Mouse (Mus musculus): ENCODE measurements around the gene Dppa1. TPM values are rescaled to one million over a fixed set of nuclear protein-coding genes. Genes with fewer than 3 reads are reported as not detected.
"Not testable (repeated sequence)": the region's sequence is repeated elsewhere in the genome, so short reads cannot be mapped to it uniquely, and the experiment has no call there.

Gene Dppa1
- polyA plus RNA-seq (2015; fragmentation: Nextera tagmentation; extraction: Ambion mirVana): not detected in 2 replicates

DNA sequence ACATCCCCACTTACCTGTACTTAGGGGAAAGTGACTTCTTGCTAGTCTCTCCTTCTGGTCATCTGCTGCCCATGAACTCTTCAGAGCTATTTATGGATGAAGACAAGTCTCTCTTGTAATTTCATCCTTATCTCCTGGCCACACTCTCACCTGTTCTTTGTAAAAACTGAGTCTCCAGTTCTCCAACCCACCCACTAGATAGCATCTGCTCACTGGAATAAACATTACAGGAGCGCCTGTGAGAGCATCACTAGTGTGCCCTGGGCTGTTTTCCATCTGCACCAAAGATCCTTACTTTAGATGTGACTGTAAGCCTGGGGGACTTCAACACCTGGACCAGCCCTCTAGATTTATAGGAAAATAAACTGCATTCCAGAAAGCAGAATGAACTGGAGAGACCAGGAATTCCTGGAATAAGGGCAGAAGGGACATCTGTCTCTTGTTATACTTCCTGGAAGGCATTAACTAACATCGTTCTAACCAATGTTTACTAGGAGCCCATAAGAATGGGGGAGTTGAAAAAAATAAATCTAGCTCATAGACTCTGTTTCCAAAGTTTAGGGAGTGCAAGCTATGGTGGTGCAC lies at the start of gene Dppa1:
Gene Dppa1 (minus strand): TSS at position 51 of the 585 bp plus-strand sequence.
- H3K9ac ChIP-seq: no peak within 1 kb of the TSS
- WGBS: 63% methylated on average over 2 of the region's 2 CpGs
- no peak for ATAC-seq (replicated peaks; ENCODE audit: low FRiP score)
- no peak within 1 kb of the TSS for H3K4me3 ChIP-seq (replicated peaks)
- no peaks in the 10 kb centered on the region for H3K9me3 ChIP-seq (replicated peaks)
- H3K36me3 ChIP-seq: no peaks in the 10 kb centered on the region
- H3K4me1 ChIP-seq: no peaks in the 10 kb centered on the region
- H3K4me2 ChIP-seq: no peak within 1 kb of the TSS
- H3K27ac ChIP-seq: no peak within 1 kb of the TSS
- H3K27me3 ChIP-seq: no peaks in the 10 kb centered on the region

DNA sequence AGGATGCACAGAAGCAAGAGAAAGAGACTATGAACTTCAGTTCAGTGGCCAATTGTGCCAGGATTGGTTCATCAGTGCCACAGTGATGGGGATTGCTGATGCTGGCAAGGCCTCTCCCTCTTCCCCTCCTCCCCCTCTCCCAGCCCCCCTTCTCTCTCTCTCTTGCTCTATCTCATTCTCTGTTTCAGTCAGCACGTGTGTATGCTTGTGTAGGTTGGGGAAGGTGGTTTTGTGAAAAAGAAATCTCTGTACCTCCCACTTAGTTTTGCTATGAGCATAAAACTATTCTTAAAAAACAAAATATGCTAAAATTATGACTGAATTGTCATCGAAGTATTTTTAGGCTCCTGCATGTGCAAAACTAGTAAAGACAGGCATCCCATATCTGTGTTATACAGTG lies 38.9 kb upstream of the Dppa1 start:
- 70% methylated on average over 2 of the region's 2 CpGs for WGBS
- Histone ChIP-seq H3K27ac (no peak overlapping the region), H3K9ac (no peak overlapping the region), H3K4me1 (no peaks in the 10 kb centered on the region), H3K36me3 (no peaks in the 10 kb centered on the region), H3K9me3 (replicated peaks) (no peaks in the 10 kb centered on the region), H3K4me2 (no peak overlapping the region), H3K4me3 (replicated peaks) (no peak overlapping the region), H3K27me3 (no peaks in the 10 kb centered on the region)
- ATAC-seq (replicated peaks; ENCODE audit: low FRiP score): no peak

- H3K36me3 ChIP-seq: no peaks in the 10 kb centered on the region
- H3K9ac ChIP-seq: no peak overlapping the region
- H3K4me2 ChIP-seq: no peak overlapping the region
- H3K27me3 ChIP-seq: no peaks in the 10 kb centered on the region
- no peaks in the 10 kb centered on the region for H3K9me3 ChIP-seq (replicated peaks)
- no peaks in the 10 kb centered on the region for H3K4me1 ChIP-seq
- WGBS: 94% methylated on average over 3 of the region's 3 CpGs
- no peak overlapping the region for H3K4me3 ChIP-seq (replicated peaks)
- no peak overlapping the region for H3K27ac ChIP-seq
- no peak for ATAC-seq (replicated peaks; ENCODE audit: low FRiP score)
Observed at GRCm38 (mm10) chr11:46667105-46667504, 38.0 kb upstream of the Dppa1 start.

DNA sequence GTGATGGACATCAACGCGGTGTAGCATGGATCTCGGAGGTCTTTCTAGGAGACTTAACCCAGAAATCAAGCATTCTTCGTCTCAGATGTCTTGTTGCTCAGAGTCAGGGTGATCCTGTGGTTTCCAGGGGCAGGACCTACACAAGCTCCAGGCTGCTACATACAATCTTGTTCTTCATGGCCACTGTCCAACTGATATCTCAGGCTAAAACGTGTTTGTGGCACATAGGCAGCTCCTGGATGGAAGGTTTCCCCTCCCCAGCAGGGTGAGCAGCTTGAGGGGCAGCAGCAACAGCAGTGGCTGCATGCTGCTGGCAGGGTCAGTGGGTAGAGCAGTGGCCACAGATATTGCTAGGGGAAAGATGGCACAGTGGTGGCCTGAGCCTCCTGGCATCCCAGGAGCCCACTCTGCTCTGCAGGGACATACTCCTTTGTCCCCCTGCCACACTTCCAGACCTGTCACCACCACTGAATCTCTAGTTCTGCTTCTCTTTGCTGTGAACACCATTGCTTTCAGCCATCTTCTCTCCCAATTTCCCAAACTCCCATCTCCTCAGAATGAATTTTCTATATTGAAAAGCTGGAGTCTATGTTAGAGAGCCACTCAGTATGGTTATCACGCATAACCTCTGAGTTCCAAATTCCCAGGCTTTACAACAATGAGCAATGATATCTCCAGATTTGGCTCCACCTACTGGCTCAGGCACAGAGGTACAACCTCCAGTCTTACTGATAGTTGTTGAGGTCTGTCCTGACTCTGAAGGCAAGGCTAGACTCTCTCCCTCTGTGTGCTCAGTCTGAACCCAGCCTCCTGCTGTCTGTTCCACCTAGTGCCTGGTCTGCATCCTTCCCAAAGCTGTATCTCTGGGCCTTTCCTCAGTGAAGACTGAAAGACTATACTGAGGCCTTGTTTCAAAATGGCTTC lies 36.8 kb upstream of the Dppa1 start:
- Histone ChIP-seq H3K27me3 (no peaks in the 10 kb centered on the region), H3K4me1 (no peaks in the 10 kb centered on the region), H3K4me2 (no peak overlapping the region), H3K36me3 (no peaks in the 10 kb centered on the region), H3K27ac (no peak overlapping the region), H3K9me3 (replicated peaks) (no peaks in the 10 kb centered on the region), H3K4me3 (replicated peaks) (no peak overlapping the region), H3K9ac (no peak overlapping the region)
- ATAC-seq (replicated peaks; ENCODE audit: low FRiP score): peak; percentile 64
- WGBS: 69% methylated on average over 6 of the region's 6 CpGs

- Histone ChIP-seq H3K4me2 (no peak overlapping the region), H3K9ac (no peak overlapping the region), H3K9me3 (replicated peaks) (no peaks in the 10 kb centered on the region), H3K4me3 (replicated peaks) (no peak overlapping the region), H3K27ac (no peak overlapping the region), H3K36me3 (no peaks in the 10 kb centered on the region), H3K4me1 (no peaks in the 10 kb centered on the region), H3K27me3 (no peaks in the 10 kb centered on the region)
- WGBS: 70% methylated on average over 4 of the region's 4 CpGs
- ATAC-seq (replicated peaks; ENCODE audit: low FRiP score): no peak
Observed at GRCm38 (mm10) chr11:46663215-46663614, 34.2 kb upstream of the Dppa1 start.

GRCm38 (mm10) chr11:46652476-46652875 lies 23.4 kb upstream of the Dppa1 start:
- Histone ChIP-seq H3K27me3 (no peaks in the 10 kb centered on the region), H3K27ac (no peak overlapping the region), H3K4me1 (no peaks in the 10 kb centered on the region), H3K4me3 (replicated peaks) (no peak overlapping the region), H3K4me2 (no peak overlapping the region), H3K36me3 (no peaks in the 10 kb centered on the region), H3K9me3 (replicated peaks) (no peaks in the 10 kb centered on the region), H3K9ac (no peak overlapping the region)
- WGBS: 89% methylated on average over 3 of the region's 3 CpGs
- no peak for ATAC-seq (replicated peaks; ENCODE audit: low FRiP score)

- H3K27ac ChIP-seq; H3K9ac ChIP-seq; H3K4me3 ChIP-seq (replicated peaks); H3K36me3 ChIP-seq; H3K27me3 ChIP-seq; H3K4me2 ChIP-seq; H3K9me3 ChIP-seq (replicated peaks); H3K4me1 ChIP-seq: not testable (repeated sequence)
- ATAC-seq (replicated peaks; ENCODE audit: low FRiP score): peak; percentile 40; the same call in 1 of the 2 replicates
- 50% methylated on average over 3 of the region's 3 CpGs for WGBS
Observed at GRCm38 (mm10) chr11:46649655-46650054, 20.6 kb upstream of the Dppa1 start.

DNA sequence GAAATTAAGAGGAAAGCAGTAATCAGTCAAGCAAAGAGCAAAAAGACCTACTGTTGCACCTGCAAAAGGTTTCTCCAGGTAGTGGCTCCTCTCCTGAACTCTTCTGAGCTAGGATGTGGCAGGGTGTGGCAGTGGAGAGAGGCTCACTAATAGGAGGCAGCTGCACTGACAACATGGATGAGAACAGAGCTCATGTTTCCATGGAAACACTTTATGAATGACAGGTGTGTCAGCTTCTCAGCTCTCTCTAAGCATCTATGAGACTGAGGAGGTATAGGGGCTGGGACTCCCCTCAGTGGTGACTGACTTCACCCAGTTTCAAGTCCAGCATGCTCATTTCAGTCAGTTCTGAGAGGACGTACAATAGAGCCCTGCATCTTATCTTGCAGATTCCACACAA lies 15.8 kb upstream of the Dppa1 start:
- Histone ChIP-seq H3K4me3 (replicated peaks) (no peak overlapping the region), H3K9ac (no peak overlapping the region), H3K4me1 (no peaks in the 10 kb centered on the region), H3K36me3 (no peaks in the 10 kb centered on the region), H3K9me3 (replicated peaks) (no peaks in the 10 kb centered on the region), H3K27me3 (no peaks in the 10 kb centered on the region), H3K4me2 (no peak overlapping the region), H3K27ac (no peak overlapping the region)
- no peak for ATAC-seq (replicated peaks; ENCODE audit: low FRiP score)
- 78% methylated on average over 1 of the region's 1 CpGs for WGBS

DNA sequence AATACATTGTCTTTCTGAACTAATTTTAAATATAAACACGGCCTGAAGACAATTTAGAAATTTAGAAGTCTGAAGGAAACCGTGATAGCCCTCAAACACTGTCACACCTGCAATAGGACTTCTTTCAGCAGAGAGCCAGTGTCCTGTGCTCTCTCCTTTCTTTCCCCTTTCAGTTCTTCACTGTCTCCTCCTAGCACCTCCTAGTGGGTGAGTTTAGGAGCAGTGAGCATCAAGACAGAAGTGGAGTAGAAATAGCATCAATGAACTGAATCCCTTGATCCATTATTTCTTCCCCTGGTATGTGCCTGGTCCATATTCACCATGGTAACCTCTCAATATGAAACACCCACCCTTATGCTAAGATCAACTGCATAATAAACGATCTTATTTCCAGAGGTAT lies 7.5 kb upstream of the Dppa1 start:
- no peak overlapping the region for H3K9ac ChIP-seq
- no peak overlapping the region for H3K4me3 ChIP-seq (replicated peaks)
- H3K9me3 ChIP-seq (replicated peaks): no peaks in the 10 kb centered on the region
- no peak overlapping the region for H3K27ac ChIP-seq
- H3K4me2 ChIP-seq: no peak overlapping the region
- no peaks in the 10 kb centered on the region for H3K4me1 ChIP-seq
- no peaks in the 10 kb centered on the region for H3K36me3 ChIP-seq
- H3K27me3 ChIP-seq: no peaks in the 10 kb centered on the region
- WGBS: 88% methylated on average over 3 of the region's 3 CpGs
- no peak for ATAC-seq (replicated peaks; ENCODE audit: low FRiP score)

GRCm38 (mm10) chr11:46635516-46635915 lies 6.5 kb upstream of the Dppa1 start:
- not testable (repeated sequence) for H3K27me3 ChIP-seq; H3K4me3 ChIP-seq (replicated peaks); H3K9me3 ChIP-seq (replicated peaks); H3K27ac ChIP-seq; H3K9ac ChIP-seq; ATAC-seq (replicated peaks; ENCODE audit: low FRiP score); H3K36me3 ChIP-seq; H3K4me2 ChIP-seq; H3K4me1 ChIP-seq
- WGBS: 72% methylated on average over 4 of the region's 4 CpGs

- ATAC-seq (replicated peaks; ENCODE audit: low FRiP score): no peak
- no peak overlapping the region for H3K27ac ChIP-seq
- H3K4me3 ChIP-seq (replicated peaks): no peak overlapping the region
- H3K9me3 ChIP-seq (replicated peaks): no peaks in the 10 kb centered on the region
- H3K27me3 ChIP-seq: no peaks in the 10 kb centered on the region
- no peaks in the 10 kb centered on the region for H3K36me3 ChIP-seq
- no peak overlapping the region for H3K4me2 ChIP-seq
- H3K4me1 ChIP-seq: no peaks in the 10 kb centered on the region
- WGBS: 39% methylated on average over 3 of the region's 3 CpGs
- no peak overlapping the region for H3K9ac ChIP-seq
Observed at GRCm38 (mm10) chr11:46631635-46632034, 2.6 kb upstream of the Dppa1 start.

GRCm38 (mm10) chr11:46620414-46621168 lies 8.5 kb downstream of the Dppa1 start:
- no peak for ATAC-seq (replicated peaks; ENCODE audit: low FRiP score)
- Histone ChIP-seq H3K27ac (no peak overlapping the region), H3K4me3 (replicated peaks) (no peak overlapping the region), H3K4me2 (no peak overlapping the region), H3K4me1 (no peaks in the 10 kb centered on the region), H3K9ac (no peak overlapping the region), H3K27me3 (no peaks in the 10 kb centered on the region), H3K9me3 (replicated peaks) (no peaks in the 10 kb centered on the region), H3K36me3 (no peaks in the 10 kb centered on the region)
- WGBS: 53% methylated on average over 7 of the region's 7 CpGs

Measured in kidney, embryonic 15.5 days (tissue).